11 mouse cellular contexts compared by ENCODE assay signal in the genomic region with DNA sequence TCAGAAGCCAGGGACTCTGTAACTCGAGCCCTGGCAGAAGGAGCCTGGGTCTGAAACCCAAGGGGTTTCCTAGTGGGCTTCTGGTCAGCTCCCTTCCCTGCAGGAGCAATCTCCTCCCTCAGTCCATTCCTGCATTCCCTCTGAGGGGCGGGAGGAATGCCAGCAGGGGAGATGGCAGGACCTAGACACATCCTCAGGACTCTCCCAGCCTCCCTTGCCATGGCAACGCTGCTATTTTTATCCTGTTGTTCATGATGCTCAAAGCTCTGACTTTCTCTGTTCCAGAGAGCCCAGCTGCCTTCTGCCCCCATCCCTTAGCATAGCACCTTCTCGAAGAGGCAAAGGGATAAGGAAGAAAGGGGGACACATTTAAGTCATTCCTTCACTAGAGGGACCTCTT. TPM values are rescaled to one million over a fixed set of nuclear protein-coding genes. Genes with fewer than 3 reads are reported as not detected.
DNase-seq lines count a peak whose midpoint lies in the region; ATAC-seq lines count a peak whose summit lies in the region.
"Had no signal": no experiment of that assay in that cellular context is flagged by ENCODE, and none has a peak within 500 bp of the region (broad histone marks: within the 10 kb centered on the region; RNA-seq: fewer than 3 reads in every experiment).

No protein-coding gene starts in this region.

- no peak overlapping the region for H3K4me3 ChIP-seq in embryonic facial prominence, embryonic 14.5 days (ENCODE audit: low read depth, low read length)

- intact Hi-C loops in left cerebral cortex, postnatal 14 days (cut with DNase I), result no loop called here

- H3K9me3 ChIP-seq in embryonic facial prominence, embryonic 14.5 days (ENCODE audit: control insufficient read depth, low read length), result no peaks in the 10 kb centered on the region

- peak; percentile 57 to 67 for DNase-seq in layer of hippocampus, adult 8-10 months (ENCODE audit: low spot score in 2 of 2)
- DNase-seq in layer of hippocampus, postnatal 36 days, result no peak
- DNase-seq in embryonic facial prominence, embryonic 14.5 days (ENCODE audit: low spot score), result peak; percentile 40
- peak; percentile 66 to 85 for DNase-seq in left cerebral cortex, postnatal 14 days (ENCODE audit: low spot score in 2 of 2)
- DNase-seq in telencephalon, adult 2 months (ENCODE audit: low read depth, low spot score), result peak; percentile 86
- DNase-seq in kidney, adult 9 months, result no peak
- DNase-seq in lung, postnatal 4 days, result no peak
- DNase-seq: lung, postnatal 14 days had no signal

- WGBS in embryonic facial prominence, embryonic 14.5 days, result 15% methylated on average over 4 of the region's 4 CpGs

- peaks cover 4% of the 10 kb centered on the region for H3K27me3 ChIP-seq in embryonic facial prominence, embryonic 14.5 days (replicated peaks; ENCODE audit: control insufficient read depth, insufficient read depth, low read length)

- ATAC-seq in embryonic facial prominence, embryonic 14.5 days (ENCODE audit: low read depth), result no peak
- ATAC-seq in megakaryocyte, adult 5-6 weeks (ENCODE audit: poor library complexity, severe bottlenecking), result no peak

- no peaks in the 10 kb centered on the region for H3K36me3 ChIP-seq in embryonic facial prominence, embryonic 14.5 days (ENCODE audit: control insufficient read depth, insufficient read depth, low read length)

- no peak overlapping the region for H3K27ac ChIP-seq in embryonic facial prominence, embryonic 14.5 days (replicated peaks; ENCODE audit: low read depth, low read length)

- H3K4me1 ChIP-seq in embryonic facial prominence, embryonic 14.5 days (ENCODE audit: control insufficient read depth, insufficient read depth, low read length), result peaks cover 11% of the 10 kb centered on the region

- no peak overlapping the region for H3K4me2 ChIP-seq in embryonic facial prominence, embryonic 14.5 days (ENCODE audit: low read depth, low read length)

- no peak overlapping the region for H3K9ac ChIP-seq in embryonic facial prominence, embryonic 14.5 days (ENCODE audit: low read depth, low read length)

RNA-seq across cellular contexts. Expression of a gene that starts 16.9 kb away (rescaled TPM):
- total RNA-seq in layer of hippocampus, adult 8-10 months (2022), result under 1 TPM; 0.69 to 0.92 (median 0.77) TPM
- total RNA-seq in layer of hippocampus, postnatal 36 days (2021), result under 1 TPM; 0.46 to 0.50 TPM
- polyA plus RNA-seq in embryonic facial prominence, embryonic 14.5 days (2014; fragmentation: Nextera tagmentation; extraction: Ambion mirVana), result 0.34 and 0.71 TPM in 2 replicates
- 1 to 10 TPM; 3.7 to 3.9 TPM for total RNA-seq in left cerebral cortex, postnatal 14 days (2021)
- not detected in 2 replicates for total RNA-seq in megakaryocyte, adult 5-6 weeks (2015)
- total RNA-seq in megakaryocyte, adult 5-6 weeks (2017), result not detected in 2 replicates
- total RNA-seq: MEL had no signal

RNA-seq across cellular contexts. Expression of a gene that starts 16.9 kb away (rescaled TPM):
- total RNA-seq in layer of hippocampus, adult 8-10 months (2022), result 1 to 10 TPM in 2 of 4 experiments, under 1 TPM in 2; 0.30 to 1.3 (median 0.83) TPM
- total RNA-seq in layer of hippocampus, postnatal 36 days (2021), result under 1 TPM in 1 of 2 experiments, not detected in 1; 0.58 TPM
- polyA plus RNA-seq in embryonic facial prominence, embryonic 14.5 days (2014; fragmentation: Nextera tagmentation; extraction: Ambion mirVana), result 0.46 and 2.0 TPM in 2 replicates
- total RNA-seq in left cerebral cortex, postnatal 14 days (2021), result 1 to 10 TPM; 4.1 to 4.6 TPM
- total RNA-seq in megakaryocyte, adult 5-6 weeks (2015), result not detected in 2 replicates
- total RNA-seq in megakaryocyte, adult 5-6 weeks (2017), result not detected in 2 replicates
- total RNA-seq: MEL had no signal

RNA-seq across cellular contexts. Expression of a gene that starts 21.4 kb away (rescaled TPM):
- not detected for total RNA-seq in layer of hippocampus, adult 8-10 months (2022)
- total RNA-seq in layer of hippocampus, postnatal 36 days (2021), result not detected
- not detected in 2 replicates for polyA plus RNA-seq in embryonic facial prominence, embryonic 14.5 days (2014; fragmentation: Nextera tagmentation; extraction: Ambion mirVana)
- not detected for total RNA-seq in left cerebral cortex, postnatal 14 days (2021)
- total RNA-seq in megakaryocyte, adult 5-6 weeks (2015), result not detected in 2 replicates
- not detected in 2 replicates for total RNA-seq in megakaryocyte, adult 5-6 weeks (2017)
- total RNA-seq: MEL had no signal
- polyA plus RNA-seq: stomach, embryonic 14.5 days had no signal

Comparison
In these comparisons a context has a peak if more than half of its experiments do, and no peak if none do; other contexts are left out.
1. DNase-seq: peak in layer of hippocampus, adult 8-10 months (2 of 2), embryonic facial prominence, embryonic 14.5 days (single experiment), left cerebral cortex, postnatal 14 days (2 of 2) and telencephalon, adult 2 months (single experiment); none in layer of hippocampus, postnatal 36 days (0 of 2), kidney, adult 9 months (single experiment) and lung, postnatal 4 days (0 of 2).